Mouse (Mus musculus) left cerebral cortex, postnatal 36 days (tissue): ENCODE measurements around the gene Gprasp2. TPM values are rescaled to one million over a fixed set of nuclear protein-coding genes. Genes with fewer than 3 reads are reported as not detected.
"Not testable (repeated sequence)": the region's sequence is repeated elsewhere in the genome, so short reads cannot be mapped to it uniquely, and the experiment has no call there.

Experiments
- DNase-seq, 2 experiments: peaks; one replicate each; pipeline ENCODE4 v3.0.0; 2021 to 2022; ENCODE audit warnings: low spot score in 2 of 2, mixed read lengths in 1 of 2
- intact Hi-C: fragments of 180-260 bp; cut with DNase I; formaldehyde crosslinking; loops from one replicate; pipeline ENCODE4 v1.15.1; 2025
- total RNA-seq, 2 experiments: library from RNA; stranded (reverse); gene quantifications; 2 replicates each; pipeline ENCODE4 v1.2.3; 2021

Gene Gprasp2
- total RNA-seq = 100 to 1,000 TPM; 161 to 199 TPM

GRCm38 (mm10) chrX:135838521-135839360 lies at the start of gene Gprasp2:
Gene Gprasp2 (plus strand): TSS chrX:135839034.
- intact Hi-C loops = not testable (repeated sequence)
- DNase-seq = peak; percentile 57 to 72

- DNase-seq = no peak
- intact Hi-C loops = no loop called here
Measured at GRCm38 (mm10) chrX:135791536-135791935, 47.3 kb upstream of the Gprasp2 start.

GRCm38 (mm10) chrX:135792326-135792725 lies 46.5 kb upstream of the Gprasp2 start:
- DNase-seq = no peak
- intact Hi-C loops = no loop called here

- DNase-seq = peak; percentile 50 to 73
- intact Hi-C loops = not testable (repeated sequence)
Measured at GRCm38 (mm10) chrX:135795591-135796304, 43.1 kb upstream of the Gprasp2 start.

- DNase-seq, intact Hi-C loops: not testable (repeated sequence)
Measured at GRCm38 (mm10) chrX:135796305-135797211, 42.3 kb upstream of the Gprasp2 start.

GRCm38 (mm10) chrX:135797212-135797644 lies 41.6 kb upstream of the Gprasp2 start, which contains the start of gene Bhlhb9:
Gene Bhlhb9 (plus strand): TSS chrX:135797594.
- intact Hi-C loops = not testable (repeated sequence)
- peak; percentile 47 to 57 for DNase-seq

- intact Hi-C loops = loop anchor here (5.0 kb wide), 1 partner anchor 38 kb away; no protein-coding TSS in a partner anchor
- DNase-seq = no peak
Measured at GRCm38 (mm10) chrX:135804149-135804548, 34.7 kb upstream of the Gprasp2 start.

- DNase-seq = no peak
- intact Hi-C loops = loop anchor here (5.0 kb wide), 1 partner anchor 157 kb away; no protein-coding TSS in a partner anchor
Measured at GRCm38 (mm10) chrX:135805780-135806179, 33.1 kb upstream of the Gprasp2 start.

- DNase-seq, intact Hi-C loops: not testable (repeated sequence)
Measured at GRCm38 (mm10) chrX:135835896-135836295, 2.9 kb upstream of the Gprasp2 start.

- intact Hi-C loops = no loop called here
- DNase-seq = no peak
Measured at GRCm38 (mm10) chrX:135837896-135838295, 938 bp upstream of the Gprasp2 start.

- peak; percentile 13 to 32 for DNase-seq
- intact Hi-C loops = loop anchor here (5.0 kb wide), 1 partner anchor 37 kb away; no protein-coding TSS in a partner anchor
Measured at GRCm38 (mm10) chrX:135839397-135840391, 860 bp downstream of the Gprasp2 start.

- DNase-seq, intact Hi-C loops: not testable (repeated sequence)
Measured at GRCm38 (mm10) chrX:135866806-135867205, 28.0 kb downstream of the Gprasp2 start.

GRCm38 (mm10) chrX:135876679-135877078 lies 37.8 kb downstream of the Gprasp2 start:
- DNase-seq = no peak
- intact Hi-C loops = no loop called here

GRCm38 (mm10) chrX:135879626-135880025 lies 40.8 kb downstream of the Gprasp2 start:
- intact Hi-C loops = no loop called here
- DNase-seq = no peak

GRCm38 (mm10) chrX:135885411-135886233 lies 46.8 kb downstream of the Gprasp2 start:
- intact Hi-C loops = loop anchor here (5.0 kb wide), 2 partner anchors 47 to 77 kb away; no protein-coding TSS in a partner anchor
- peak; percentile 80 to 82 for DNase-seq

GRCm38 (mm10) chrX:135886234-135886585 lies 47.4 kb downstream of the Gprasp2 start:
- DNase-seq = no peak
- intact Hi-C loops = loop anchor here (5.0 kb wide), 2 partner anchors 46 to 76 kb away; no protein-coding TSS in a partner anchor
